Mouse (Mus musculus) heart, postnatal 0 days (tissue): ENCODE data around the gene Galnt6. TPM values are rescaled to one million over a fixed set of nuclear protein-coding genes. Genes with fewer than 3 reads are reported as not detected.

Experiments
- ATAC-seq: fragments of 200-750 bp; cut with Nextera tagmentation; 2 replicates; pipeline ENCODE4 v1.8.0; 2017; ENCODE audit warnings: low read depth, moderate number of reproducible peaks, moderate library complexity; ENCODE audit not compliant: insufficient read depth
- DNase-seq: peaks from one replicate; pipeline ENCODE4 v3.0.0-alpha.2; 2016; ENCODE audit warnings: low spot score
- H3K27ac ChIP-seq: fragments of 300-500 bp; sonication (generic); 2 replicates; pipeline ENCODE4 v1.5.1; 2014; ENCODE audit warnings: low read depth, mild to moderate bottlenecking
- H3K27me3 ChIP-seq: fragments of 300-500 bp; sonication (generic); 2 replicates; pipeline ENCODE4 v1.6.1; 2014; ENCODE audit warnings: low read length, mixed read lengths; ENCODE audit not compliant: control insufficient read depth, insufficient read depth
- H3K36me3 ChIP-seq: fragments of 300-500 bp; sonication (generic); replicated peaks from 2 replicates; pipeline ENCODE4 v1.6.1; 2014; ENCODE audit warnings: low read length, mixed read lengths; ENCODE audit not compliant: control insufficient read depth, insufficient read depth
- H3K4me1 ChIP-seq: fragments of 300-500 bp; sonication (generic); 2 replicates; pipeline ENCODE4 v1.6.1; 2014; ENCODE audit warnings: antibody characterized with exemption; ENCODE audit not compliant: control insufficient read depth, insufficient read depth
- H3K4me2 ChIP-seq: fragments of 300-500 bp; sonication (generic); 2 replicates; pipeline ENCODE4 v1.6.1; 2014; ENCODE audit warnings: low read depth, mild to moderate bottlenecking, low read length, moderate library complexity
- H3K4me3 ChIP-seq: fragments of 300-500 bp; sonication (generic); 2 replicates; pipeline ENCODE4 v1.5.1; 2014; ENCODE audit warnings: low read depth, low read length
- H3K9ac ChIP-seq: fragments of 300-500 bp; sonication (generic); replicated peaks from 2 replicates; pipeline ENCODE4 v1.6.1; 2014; ENCODE audit warnings: low read depth, low read length, mixed read lengths
- H3K9me3 ChIP-seq: fragments of 300-500 bp; sonication (generic); replicated peaks from 2 replicates; pipeline ENCODE4 v1.6.1; 2016; ENCODE audit warnings: low read length; ENCODE audit not compliant: control insufficient read depth
- CTCF ChIP-seq: IDR thresholded peaks from 2 replicates; pipeline ENCODE4 v1.5.1; 2016; ENCODE audit warnings: antibody characterized with exemption, control low read depth, low read depth
- EP300 ChIP-seq: IDR thresholded peaks from 2 replicates; pipeline ENCODE4 v1.6.1; 2016; ENCODE audit warnings: antibody characterized with exemption, low read depth
- WGBS: fragments of 180-500 bp; shearing (Covaris S2); extraction: QIAGEN DNeasy Blood & Tissue Kit; methylation state at CpG from one replicate; pipeline ENCODE4 v1.1.7; 2014; 5-methylcytosine and 5-hydroxymethylcytosine counted together
- polyA plus RNA-seq: library from polyadenylated mRNA; unstranded; fragments of >200 nt; fragmentation: Nextera tagmentation; extraction: Ambion mirVana; gene quantifications from 2 replicates; pipeline ENCODE4 v1.2.1, GENCODE M21; 2015
- total RNA-seq: library from RNA; depleted of rRNA; stranded (reverse); fragments of >200 nt; gene quantifications from 2 replicates; pipeline ENCODE4 v1.2.3, GENCODE M21; 2014; ENCODE audit warnings: low replicate concordance

Galnt6 gene
- total and polyA plus RNA-seq, 2 experiments from 2014 or later = 0.46 to 0.92 TPM

DNA sequence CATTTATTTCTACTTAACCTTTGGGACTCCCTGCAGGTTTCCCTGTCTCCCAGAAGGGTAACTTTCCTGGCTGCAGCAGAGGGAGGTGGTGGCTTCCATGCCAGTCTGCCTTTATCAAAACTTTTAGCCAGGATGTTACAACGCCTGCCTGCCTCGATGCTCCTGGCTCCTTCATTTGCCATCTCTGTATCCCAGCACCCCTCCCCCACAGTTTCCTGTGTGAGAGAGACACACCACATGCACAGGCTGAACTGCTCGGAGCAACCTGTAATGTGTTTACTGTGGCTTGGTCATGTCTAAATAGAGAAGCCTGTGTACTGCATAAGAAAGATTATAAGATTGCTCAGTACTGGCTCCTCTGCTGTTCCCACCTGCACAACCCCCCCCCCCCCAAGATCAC lies 48.8 kb downstream of the Galnt6 start:
- Histone ChIP-seq H3K27ac (no peak overlapping the region), H3K9ac (no peak overlapping the region), H3K4me3 (no peak overlapping the region), H3K36me3 (no peaks in the 10 kb centered on the region), H3K4me2 (no peak overlapping the region), H3K9me3 (no peaks in the 10 kb centered on the region), H3K4me1 (no peaks in the 10 kb centered on the region), H3K27me3 (no peaks in the 10 kb centered on the region)
- WGBS = 37% methylated on average over 3 of the region's 3 CpGs
- no peak for TF ChIP-seq EP300
- TF ChIP-seq CTCF = no peak
- ATAC-seq (no peak), DNase-seq (no peak)

DNA sequence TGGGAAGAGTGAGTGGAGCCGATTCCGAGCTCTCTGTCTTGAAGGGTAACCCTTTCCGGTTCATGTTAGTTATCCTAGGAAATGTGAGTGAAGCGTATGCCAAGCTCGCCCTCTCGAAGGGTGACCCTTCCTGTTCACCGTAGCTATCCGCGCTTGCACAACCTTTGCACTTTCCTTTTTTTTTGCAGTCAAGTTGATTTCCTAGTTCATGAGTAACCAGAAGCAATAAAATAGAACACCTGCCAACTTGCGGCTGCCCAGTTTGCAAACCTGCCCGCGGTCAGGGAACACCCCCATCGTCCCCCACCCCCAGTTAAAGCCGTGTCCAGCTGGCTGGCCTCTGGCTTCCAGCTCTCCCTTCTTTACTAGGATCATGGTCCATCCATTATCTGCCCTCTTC lies 50.2 kb downstream of the Galnt6 start:
- Histone ChIP-seq H3K27me3 (no peaks in the 10 kb centered on the region), H3K4me1 (peaks cover 5% of the 10 kb centered on the region), H3K27ac (no peak overlapping the region), H3K9ac (no peak overlapping the region), H3K9me3 (no peaks in the 10 kb centered on the region), H3K4me2 (no peak overlapping the region), H3K4me3 (no peak overlapping the region), H3K36me3 (no peaks in the 10 kb centered on the region)
- no peak for TF ChIP-seq EP300
- TF ChIP-seq CTCF = no peak
- ATAC-seq (no peak), DNase-seq (no peak)
- 87% methylated on average over 14 of the region's 14 CpGs for WGBS

DNA sequence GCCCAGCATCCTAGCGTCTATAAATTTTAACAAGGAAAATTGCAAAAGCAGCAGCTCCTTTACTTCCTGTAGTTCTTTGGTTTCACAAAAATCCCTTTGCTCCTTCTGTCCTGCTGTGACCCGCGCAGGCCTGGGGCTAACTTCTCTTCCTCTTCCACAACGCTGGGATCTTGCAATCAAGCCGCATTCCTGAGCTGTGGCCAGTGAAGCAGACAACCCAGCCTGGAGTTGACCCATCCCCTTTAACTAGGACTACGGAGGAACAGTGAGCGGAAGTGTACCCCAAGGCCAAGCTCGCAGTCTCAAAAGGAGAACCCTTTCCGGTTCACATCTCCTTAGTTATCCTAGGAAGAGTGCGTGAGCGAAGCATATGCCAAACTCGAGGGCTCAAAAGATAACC lies 50.6 kb downstream of the Galnt6 start:
- no peak overlapping the region for H3K4me3 ChIP-seq
- no peak overlapping the region for H3K4me2 ChIP-seq
- no peaks in the 10 kb centered on the region for H3K9me3 ChIP-seq
- no peaks in the 10 kb centered on the region for H3K36me3 ChIP-seq
- ATAC-seq (no peak), DNase-seq (no peak)
- TF ChIP-seq CTCF (no peak), EP300 (no peak)
- WGBS = 76% methylated on average over 12 of the region's 12 CpGs
- no peak overlapping the region for H3K27ac ChIP-seq
- H3K9ac ChIP-seq = no peak overlapping the region
- peaks cover 9% of the 10 kb centered on the region for H3K4me1 ChIP-seq
- H3K27me3 ChIP-seq = no peaks in the 10 kb centered on the region

DNA sequence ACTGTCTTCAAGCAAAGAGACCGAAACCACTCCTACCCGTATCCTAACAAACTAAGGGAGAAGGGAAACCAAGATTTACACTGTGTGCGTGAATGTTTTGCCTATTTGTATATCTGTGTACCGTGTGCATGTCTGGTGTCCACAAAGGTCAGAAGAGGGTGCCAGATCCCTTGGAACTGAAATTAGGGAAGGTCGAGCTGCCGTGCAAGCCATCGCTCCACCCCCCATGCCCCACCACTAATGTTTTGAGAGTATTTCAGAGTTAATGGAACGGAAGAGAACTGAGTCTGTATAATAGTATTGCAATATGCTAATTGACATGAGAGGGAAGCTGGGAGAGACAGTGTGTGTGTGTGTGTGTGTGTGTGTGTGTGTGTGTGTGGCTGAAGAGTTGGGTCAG lies 51.5 kb downstream of the Galnt6 start:
- 83% methylated on average over 8 of the region's 8 CpGs for WGBS
- Histone ChIP-seq H3K9me3 (no peaks in the 10 kb centered on the region), H3K9ac (no peak overlapping the region), H3K27ac (no peak overlapping the region), H3K4me2 (no peak overlapping the region), H3K4me1 (peaks cover 14% of the 10 kb centered on the region), H3K36me3 (no peaks in the 10 kb centered on the region), H3K4me3 (no peak overlapping the region), H3K27me3 (no peaks in the 10 kb centered on the region)
- no peak for TF ChIP-seq CTCF
- TF ChIP-seq EP300 = no peak
- DNase-seq (no peak), ATAC-seq (no peak)

DNA sequence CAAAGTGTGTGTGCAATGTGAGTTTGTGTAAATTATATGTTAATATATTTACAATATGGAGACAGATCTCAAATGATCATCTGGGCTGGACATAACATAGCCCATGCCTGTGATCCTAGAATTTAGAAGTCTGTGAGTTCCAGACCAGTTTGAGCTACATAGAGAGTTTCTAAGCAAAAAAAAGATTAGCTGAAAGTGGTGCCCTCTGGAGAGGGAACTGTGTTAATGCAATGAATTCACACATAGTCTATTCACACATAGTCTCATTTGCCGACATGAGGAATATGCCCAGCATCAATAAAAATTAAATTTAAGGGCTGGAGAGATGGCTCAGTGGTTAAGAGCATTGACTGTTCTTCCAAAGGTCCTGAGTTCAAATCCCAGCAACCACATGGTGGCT lies 52.7 kb downstream of the Galnt6 start:
- H3K27me3 ChIP-seq = no peaks in the 10 kb centered on the region
- ATAC-seq = no peak
- H3K36me3 ChIP-seq = no peaks in the 10 kb centered on the region
- peaks cover 14% of the 10 kb centered on the region for H3K4me1 ChIP-seq
- no peak overlapping the region for H3K27ac ChIP-seq
- no peak overlapping the region for H3K9ac ChIP-seq
- WGBS = 84% methylated on average over 1 of the region's 1 CpGs
- no peak overlapping the region for H3K4me3 ChIP-seq
- no peak overlapping the region for H3K4me2 ChIP-seq
- no peaks in the 10 kb centered on the region for H3K9me3 ChIP-seq
- TF ChIP-seq CTCF (no peak), EP300 (no peak)
- no peak for DNase-seq

DNA sequence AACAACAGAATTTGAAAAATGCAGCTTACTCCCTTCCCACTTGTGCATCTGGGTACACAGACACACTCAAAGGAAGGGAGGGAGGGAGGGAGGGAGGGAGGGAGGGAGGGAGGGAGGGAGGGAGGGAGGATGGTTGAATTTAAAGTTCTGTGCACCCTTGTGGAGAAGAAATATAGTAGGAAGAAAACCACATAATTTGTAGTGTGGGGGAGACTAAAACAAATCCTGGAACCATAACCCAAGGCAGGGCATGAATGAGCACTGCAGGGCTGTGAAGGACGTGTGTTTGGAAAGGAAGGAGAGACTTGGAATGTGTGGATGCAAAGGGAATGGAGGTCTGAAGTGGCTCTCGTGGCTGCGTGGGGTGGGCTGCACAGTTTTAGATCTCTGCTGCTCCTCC lies 53.7 kb downstream of the Galnt6 start:
- no peak overlapping the region for H3K4me2 ChIP-seq
- TF ChIP-seq EP300 (no peak), CTCF (no peak)
- H3K27me3 ChIP-seq = no peaks in the 10 kb centered on the region
- H3K9me3 ChIP-seq = no peaks in the 10 kb centered on the region
- DNase-seq (no peak), ATAC-seq (no peak)
- H3K36me3 ChIP-seq = no peaks in the 10 kb centered on the region
- H3K27ac ChIP-seq = no peak overlapping the region
- WGBS = 50% methylated on average over 3 of the region's 3 CpGs
- H3K4me3 ChIP-seq = no peak overlapping the region
- H3K4me1 ChIP-seq = peaks cover 14% of the 10 kb centered on the region
- no peak overlapping the region for H3K9ac ChIP-seq
